Mouse (Mus musculus): ENCODE measurements around the gene Npdc1.

DNA sequence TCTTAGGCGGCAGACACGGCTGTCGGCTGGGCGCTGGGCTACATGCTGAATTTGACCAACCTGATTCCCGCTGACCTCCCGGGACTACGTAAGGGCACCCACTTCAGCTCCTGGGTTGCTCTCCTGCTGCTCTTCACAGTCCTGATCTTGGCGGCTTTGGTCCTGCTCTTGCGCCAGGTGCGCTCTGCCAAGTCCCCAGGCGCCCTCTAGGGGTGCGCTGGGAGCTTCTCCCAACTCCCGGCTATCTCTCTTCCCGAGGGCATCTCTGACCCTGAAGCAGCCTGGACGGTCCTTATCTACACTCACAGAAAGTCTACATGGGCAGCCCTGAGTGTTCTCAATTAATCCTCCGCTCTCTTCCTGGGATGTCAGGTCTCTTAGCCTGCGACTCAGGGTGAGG, 1.6 kb downstream of the Npdc1 start:
- TF ChIP-seq EP300 (IDR thresholded peaks at IDR 0.05) (no peak), CTCF (IDR thresholded peaks at IDR 0.05) (peak; percentile 74)
